Mouse (Mus musculus): ENCODE measurements around the gene Dpysl4. TPM values are rescaled to one million over a fixed set of nuclear protein-coding genes. Genes with fewer than 3 reads are reported as not detected.

Dpysl4 gene
- polyA plus RNA-seq, 1 experiment from 2014 or later: 32.8 TPM

GRCm38 (mm10) chr7:139135236-139135635 lies 49.4 kb downstream of the Dpysl4 start:
- no peak overlapping the region for H3K27ac ChIP-seq

GRCm38 (mm10) chr7:139136906-139137491 lies 51.2 kb downstream of the Dpysl4 start:
- no peak overlapping the region for H3K27ac ChIP-seq
- H3K4me3 ChIP-seq: no peak overlapping the region
- no peaks in the 10 kb centered on the region for H3K27me3 ChIP-seq (ENCODE audit: low read depth, poor library complexity, severe bottlenecking)
- H3K9me3 ChIP-seq (replicated peaks): no peaks in the 10 kb centered on the region
- WGBS: 69% methylated on average over 5 of the region's 5 CpGs
- no peak for DNase-seq (ENCODE audit: low spot score)
- peaks cover 37% of the 10 kb centered on the region for H3K4me1 ChIP-seq
- H3K36me3 ChIP-seq: no peaks in the 10 kb centered on the region

More at GRCm38 (mm10) chr7:139135236-139135635, 49.4 kb downstream of the Dpysl4 start:
- Histone ChIP-seq H3K36me3 (no peaks in the 10 kb centered on the region), H3K4me3 (no peak overlapping the region), H3K4me1 (peaks cover 42% of the 10 kb centered on the region), H3K9me3 (replicated peaks) (no peaks in the 10 kb centered on the region), H3K27me3 (ENCODE audit: low read depth, poor library complexity, severe bottlenecking) (no peaks in the 10 kb centered on the region)
- WGBS: 84% methylated on average over 5 of the region's 5 CpGs
- DNase-seq (ENCODE audit: low spot score): no peak

GRCm38 (mm10) chr7:139139921-139140461 lies 54.2 kb downstream of the Dpysl4 start:
- Histone ChIP-seq H3K4me3 (no peak overlapping the region), H3K36me3 (no peaks in the 10 kb centered on the region), H3K4me1 (peaks cover 37% of the 10 kb centered on the region), H3K27ac (peak overlapping the region; percentile 69), H3K9me3 (replicated peaks) (no peaks in the 10 kb centered on the region), H3K27me3 (ENCODE audit: low read depth, poor library complexity, severe bottlenecking) (no peaks in the 10 kb centered on the region)
- 13% methylated on average over 11 of the region's 11 CpGs for WGBS
- peak; percentile 47 for DNase-seq (ENCODE audit: low spot score)

GRCm38 (mm10) chr7:139143785-139144184 lies 58.0 kb downstream of the Dpysl4 start:
- H3K27me3 ChIP-seq (ENCODE audit: low read depth, poor library complexity, severe bottlenecking): peaks cover under 1% of the 10 kb centered on the region; the same call in 1 of the 2 replicates
- H3K9me3 ChIP-seq (replicated peaks): no peaks in the 10 kb centered on the region
- H3K4me3 ChIP-seq: no peak overlapping the region
- no peak overlapping the region for H3K27ac ChIP-seq
- WGBS: 86% methylated on average over 1 of the region's 1 CpGs
- H3K36me3 ChIP-seq: no peaks in the 10 kb centered on the region
- DNase-seq (ENCODE audit: low spot score): no peak
- H3K4me1 ChIP-seq: peaks cover 32% of the 10 kb centered on the region

- 81% methylated on average over 7 of the region's 7 CpGs for WGBS
- no peak for DNase-seq (ENCODE audit: low spot score)
- no peak overlapping the region for H3K27ac ChIP-seq
- H3K9me3 ChIP-seq (replicated peaks): no peaks in the 10 kb centered on the region
- H3K36me3 ChIP-seq: no peaks in the 10 kb centered on the region
- H3K4me3 ChIP-seq: no peak overlapping the region
- H3K27me3 ChIP-seq (ENCODE audit: low read depth, poor library complexity, severe bottlenecking): peaks cover 12% of the 10 kb centered on the region
- peaks cover 21% of the 10 kb centered on the region for H3K4me1 ChIP-seq
Observed at GRCm38 (mm10) chr7:139145891-139146290, 60.1 kb downstream of the Dpysl4 start.

DNA sequence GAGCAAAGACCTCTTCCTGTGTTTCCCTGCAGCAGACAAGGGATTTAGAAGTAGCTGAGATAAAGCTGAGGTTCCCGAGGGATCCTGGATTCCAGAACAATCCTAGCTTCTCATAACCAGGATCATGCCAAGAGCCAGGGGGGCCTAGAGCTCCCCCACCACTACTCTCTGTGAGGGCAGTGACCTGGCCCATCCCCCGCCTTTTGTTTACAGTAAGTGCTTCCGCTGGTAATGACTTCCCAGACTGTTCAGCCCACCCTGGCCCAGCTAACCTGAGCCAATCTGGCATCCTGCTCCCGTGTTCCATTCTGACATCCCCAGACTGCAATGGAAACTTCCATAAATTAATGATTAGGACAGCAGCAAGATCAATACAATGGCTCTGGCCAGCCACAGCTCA lies 61.6 kb downstream of the Dpysl4 start:
- Histone ChIP-seq H3K27ac (peak overlapping the region; percentile 62; the same call in 1 of the 2 replicates), H3K4me3 (no peak overlapping the region), H3K9me3 (replicated peaks) (no peaks in the 10 kb centered on the region), H3K4me1 (peaks cover 24% of the 10 kb centered on the region), H3K36me3 (no peaks in the 10 kb centered on the region), H3K27me3 (ENCODE audit: low read depth, poor library complexity, severe bottlenecking) (peaks cover 12% of the 10 kb centered on the region)
- no peak for DNase-seq (ENCODE audit: low spot score)
- WGBS: 42% methylated on average over 4 of the region's 4 CpGs

DNA sequence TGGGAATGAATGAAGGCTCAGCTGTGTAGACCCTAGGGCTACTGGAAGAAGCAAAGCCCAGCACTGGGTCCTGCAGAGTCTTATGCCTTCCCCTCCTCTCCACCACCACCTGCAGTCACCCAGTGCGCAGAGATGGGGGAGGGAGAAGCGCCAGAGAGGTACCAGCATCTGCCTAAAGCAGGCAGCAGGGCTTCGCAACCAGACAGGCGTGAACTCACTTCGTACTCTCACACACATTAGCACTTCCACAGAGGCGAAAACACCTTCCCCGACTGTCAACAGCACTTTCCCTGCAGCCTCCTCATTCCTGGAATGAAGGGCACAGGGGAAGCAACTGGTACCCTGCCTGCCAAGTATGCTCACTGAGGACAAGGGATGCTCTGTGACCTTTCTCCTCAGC lies 63.6 kb downstream of the Dpysl4 start:
- WGBS: 16% methylated on average over 7 of the region's 7 CpGs
- no peak overlapping the region for H3K27ac ChIP-seq

DNA sequence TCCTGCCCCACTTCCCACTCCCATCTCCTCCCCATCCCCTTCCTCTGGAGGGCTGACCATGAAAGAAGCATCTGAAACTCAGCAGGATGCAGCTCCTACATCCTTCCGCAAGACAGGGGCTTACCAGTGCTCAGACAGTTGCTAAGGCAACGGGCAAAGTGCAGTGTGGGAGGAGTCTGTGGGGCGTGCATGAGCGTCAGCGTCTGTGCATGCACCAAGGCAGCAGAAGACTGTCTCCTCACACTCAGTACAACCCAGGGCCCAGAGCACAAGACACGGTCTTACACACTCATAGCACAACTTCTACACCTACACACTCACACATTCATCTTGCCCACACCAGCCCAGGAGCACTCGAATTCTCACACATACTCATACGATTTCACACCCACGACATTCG lies 65.3 kb downstream of the Dpysl4 start:
- 41% methylated on average over 10 of the region's 10 CpGs for WGBS
- Histone ChIP-seq H3K36me3 (no peaks in the 10 kb centered on the region), H3K9me3 (replicated peaks) (no peaks in the 10 kb centered on the region), H3K4me1 (peaks cover 24% of the 10 kb centered on the region), H3K27me3 (ENCODE audit: low read depth, poor library complexity, severe bottlenecking) (peaks cover 19% of the 10 kb centered on the region), H3K27ac (no peak overlapping the region), H3K4me3 (no peak overlapping the region)
- DNase-seq (ENCODE audit: low spot score): peak; percentile 46

More for the DNA sequence above, 63.6 kb downstream of the Dpysl4 start:
- H3K36me3 ChIP-seq: no peaks in the 10 kb centered on the region
- H3K27me3 ChIP-seq (ENCODE audit: low read depth, poor library complexity, severe bottlenecking): peaks cover 19% of the 10 kb centered on the region
- no peak for DNase-seq (ENCODE audit: low spot score)
- peaks cover 24% of the 10 kb centered on the region for H3K4me1 ChIP-seq
- H3K9me3 ChIP-seq (replicated peaks): no peaks in the 10 kb centered on the region
- H3K4me3 ChIP-seq: no peak overlapping the region

Other genes with a start within 250 kb of the Dpysl4 start
- 50.9 and 51.9 TPM in 2 replicates for gene Ppp2r2d, start 239.9 kb upstream of the Dpysl4 start, polyA plus RNA-seq (2016; fragmentation: Nextera tagmentation; extraction: Ambion mirVana)
- 8.0 and 9.4 TPM in 2 replicates for gene Mapk1ip1, start 239.7 kb upstream of the Dpysl4 start, polyA plus RNA-seq (2016; fragmentation: Nextera tagmentation; extraction: Ambion mirVana)
- 110 and 112 TPM in 2 replicates for gene Bnip3, start 176.5 kb upstream of the Dpysl4 start, polyA plus RNA-seq (2016; fragmentation: Nextera tagmentation; extraction: Ambion mirVana)
- gene Jakmip3, start 145.3 kb upstream of the Dpysl4 start, polyA plus RNA-seq (2016; fragmentation: Nextera tagmentation; extraction: Ambion mirVana): 0.15 TPM in 1 of 2 replicates, not detected in the other
- 3.0 and 4.0 TPM in 2 replicates for gene Lrrc27, start 127.0 kb downstream of the Dpysl4 start, polyA plus RNA-seq (2016; fragmentation: Nextera tagmentation; extraction: Ambion mirVana)
- 0.09 TPM in 1 of 2 replicates, not detected in the other for gene Stk32c, start 127.3 kb downstream of the Dpysl4 start, polyA plus RNA-seq (2016; fragmentation: Nextera tagmentation; extraction: Ambion mirVana)
- 5.3 and 5.8 TPM in 2 replicates for gene Pwwp2b, start 162.5 kb downstream of the Dpysl4 start, polyA plus RNA-seq (2016; fragmentation: Nextera tagmentation; extraction: Ambion mirVana)